Mouse (Mus musculus) midbrain, embryonic 10.5 days (tissue): ENCODE measurements around the gene Plekhs1. TPM values are rescaled to one million over a fixed set of nuclear protein-coding genes. Genes with fewer than 3 reads are reported as not detected.

ENCODE experiments used
- DNase-seq: peaks from one replicate; pipeline ENCODE4 v3.0.0-alpha.2; 2017; ENCODE audit warnings: low spot score
- H3K27ac ChIP-seq: fragments of 300-500 bp; sonication (generic); replicated peaks from 2 replicates; pipeline ENCODE4 v1.5.1; 2016; ENCODE audit warnings: mild to moderate bottlenecking
- H3K27me3 ChIP-seq: fragments of 300-500 bp; sonication (generic); 2 replicates; pipeline ENCODE4 v1.6.1; 2016; ENCODE audit warnings: low read depth, mild to moderate bottlenecking; ENCODE audit not compliant: poor library complexity, severe bottlenecking
- H3K36me3 ChIP-seq: fragments of 300-500 bp; sonication (generic); 2 replicates; pipeline ENCODE4 v1.6.1; 2016; ENCODE audit warnings: mild to moderate bottlenecking, moderate library complexity
- H3K4me1 ChIP-seq: fragments of 300-500 bp; sonication (generic); 2 replicates; pipeline ENCODE4 v1.6.1; 2016
- H3K4me3 ChIP-seq: fragments of 300-500 bp; sonication (generic); 2 replicates; pipeline ENCODE4 v1.5.1; 2016; ENCODE audit warnings: mild to moderate bottlenecking, moderate library complexity
- H3K9me3 ChIP-seq: fragments of 300-500 bp; sonication (generic); replicated peaks from 2 replicates; pipeline ENCODE4 v1.6.1; 2016; ENCODE audit warnings: mild to moderate bottlenecking
- WGBS: fragments of 180-500 bp; shearing (Covaris S2); methylation state at CpG from one replicate; pipeline ENCODE4 v1.1.7; 2016; 5-methylcytosine and 5-hydroxymethylcytosine counted together
- polyA plus RNA-seq: library from polyadenylated mRNA; unstranded; fragments of >200 nt; fragmentation: Nextera tagmentation; extraction: Ambion mirVana; gene quantifications from 2 replicates; pipeline ENCODE4 v1.2.1, GENCODE M21; 2016

Gene Plekhs1
- 0.16 TPM in 1 of 2 replicates, not detected in the other for polyA plus RNA-seq

- no peak within 1 kb of the TSS for H3K4me3 ChIP-seq
- no peak for DNase-seq
- no peaks in the 10 kb centered on the region for H3K9me3 ChIP-seq
- no peak within 1 kb of the TSS for H3K27ac ChIP-seq
- no peaks in the 10 kb centered on the region for H3K36me3 ChIP-seq
- H3K27me3 ChIP-seq, result peaks cover 19% of the 10 kb centered on the region
- H3K4me1 ChIP-seq, result peaks cover 9% of the 10 kb centered on the region
- 68% methylated on average over 10 of the region's 10 CpGs for WGBS
These were observed at the start of gene Plekhs1 for GRCm38 (mm10) chr19:56461522-56462101. Plekhs1 (plus strand) TSS chr19:56461640.

GRCm38 (mm10) chr19:56418404-56418803 lies 43.0 kb upstream of the Plekhs1 start:
- peaks cover 3% of the 10 kb centered on the region; the same call in 1 of the 2 replicates for H3K4me1 ChIP-seq
- H3K27me3 ChIP-seq, result no peaks in the 10 kb centered on the region
- H3K36me3 ChIP-seq, result no peaks in the 10 kb centered on the region
- no peak overlapping the region for H3K4me3 ChIP-seq
- DNase-seq, result no peak
- no peaks in the 10 kb centered on the region for H3K9me3 ChIP-seq
- 94% methylated on average over 4 of the region's 4 CpGs for WGBS
- no peak overlapping the region for H3K27ac ChIP-seq

GRCm38 (mm10) chr19:56419452-56419851 lies 42.0 kb upstream of the Plekhs1 start:
- WGBS, result 73% methylated on average over 9 of the region's 9 CpGs
- Histone ChIP-seq H3K36me3 (no peaks in the 10 kb centered on the region), H3K27ac (no peak overlapping the region), H3K4me1 (peaks cover 4% of the 10 kb centered on the region; the same call in 1 of the 2 replicates), H3K9me3 (no peaks in the 10 kb centered on the region), H3K27me3 (no peaks in the 10 kb centered on the region), H3K4me3 (no peak overlapping the region)
- no peak for DNase-seq

GRCm38 (mm10) chr19:56420345-56420744 lies 41.1 kb upstream of the Plekhs1 start:
- peaks cover 7% of the 10 kb centered on the region for H3K4me1 ChIP-seq
- H3K27ac ChIP-seq, result no peak overlapping the region
- H3K9me3 ChIP-seq, result no peaks in the 10 kb centered on the region
- no peaks in the 10 kb centered on the region for H3K36me3 ChIP-seq
- WGBS, result 93% methylated on average over 3 of the region's 3 CpGs
- H3K27me3 ChIP-seq, result 0 out of 2 replicates have a peak, but pooled peaks cover 3% of the 10 kb centered on the region
- DNase-seq, result no peak
- H3K4me3 ChIP-seq, result no peak overlapping the region

- H3K4me3 ChIP-seq, result no peak overlapping the region
- no peaks in the 10 kb centered on the region for H3K9me3 ChIP-seq
- no peak overlapping the region for H3K27ac ChIP-seq
- H3K4me1 ChIP-seq, result peaks cover 18% of the 10 kb centered on the region
- DNase-seq, result peak; percentile 75
- 0 out of 2 replicates have a peak, but pooled peaks cover 3% of the 10 kb centered on the region for H3K27me3 ChIP-seq
- 44% methylated on average over 14 of the region's 14 CpGs for WGBS
- H3K36me3 ChIP-seq, result no peaks in the 10 kb centered on the region
These were observed 38.7 kb upstream of the Plekhs1 start for GRCm38 (mm10) chr19:56422476-56423338.

GRCm38 (mm10) chr19:56423370-56423769 lies 38.1 kb upstream of the Plekhs1 start:
- Histone ChIP-seq H3K27ac (no peak overlapping the region), H3K27me3 (0 out of 2 replicates have a peak, but pooled peaks cover 3% of the 10 kb centered on the region), H3K9me3 (no peaks in the 10 kb centered on the region), H3K4me3 (no peak overlapping the region), H3K4me1 (peaks cover 18% of the 10 kb centered on the region), H3K36me3 (no peaks in the 10 kb centered on the region)
- no peak for DNase-seq
- WGBS, result 73% methylated on average over 12 of the region's 12 CpGs

- Histone ChIP-seq H3K27me3 (0 out of 2 replicates have a peak, but pooled peaks cover 3% of the 10 kb centered on the region), H3K27ac (no peak overlapping the region), H3K36me3 (no peaks in the 10 kb centered on the region), H3K4me3 (no peak overlapping the region), H3K4me1 (peaks cover 18% of the 10 kb centered on the region), H3K9me3 (no peaks in the 10 kb centered on the region)
- DNase-seq, result no peak
- 90% methylated on average over 17 of the region's 17 CpGs for WGBS
These were observed 36.6 kb upstream of the Plekhs1 start for GRCm38 (mm10) chr19:56424606-56425395.

- Histone ChIP-seq H3K27ac (peak overlapping the region; percentile 33; the same call in 1 of the 2 replicates), H3K36me3 (no peaks in the 10 kb centered on the region), H3K4me1 (peaks cover 18% of the 10 kb centered on the region), H3K27me3 (0 out of 2 replicates have a peak, but pooled peaks cover 3% of the 10 kb centered on the region), H3K4me3 (no peak overlapping the region), H3K9me3 (no peaks in the 10 kb centered on the region)
- 66% methylated on average over 9 of the region's 9 CpGs for WGBS
- no peak for DNase-seq
These were observed 35.9 kb upstream of the Plekhs1 start for GRCm38 (mm10) chr19:56425492-56425891.

- Histone ChIP-seq H3K36me3 (no peaks in the 10 kb centered on the region), H3K4me1 (peaks cover 11% of the 10 kb centered on the region; the same call in 1 of the 2 replicates), H3K4me3 (no peak overlapping the region), H3K27me3 (no peaks in the 10 kb centered on the region), H3K9me3 (no peaks in the 10 kb centered on the region), H3K27ac (no peak overlapping the region)
- DNase-seq, result no peak
- WGBS, result 78% methylated on average over 8 of the region's 8 CpGs
These were observed 31.1 kb upstream of the Plekhs1 start for GRCm38 (mm10) chr19:56430369-56430768.

- no peak for DNase-seq
- Histone ChIP-seq H3K27me3 (no peaks in the 10 kb centered on the region), H3K36me3 (no peaks in the 10 kb centered on the region), H3K4me3 (no peak overlapping the region), H3K27ac (no peak overlapping the region), H3K9me3 (no peaks in the 10 kb centered on the region), H3K4me1 (no peaks in the 10 kb centered on the region)
- 77% methylated on average over 10 of the region's 10 CpGs for WGBS
These were observed 28.7 kb upstream of the Plekhs1 start for GRCm38 (mm10) chr19:56432706-56433105.

- H3K4me3 ChIP-seq, result no peak overlapping the region
- H3K36me3 ChIP-seq, result no peaks in the 10 kb centered on the region
- H3K27ac ChIP-seq, result no peak overlapping the region
- no peaks in the 10 kb centered on the region for H3K9me3 ChIP-seq
- H3K27me3 ChIP-seq, result no peaks in the 10 kb centered on the region
- 93% methylated on average over 7 of the region's 7 CpGs for WGBS
- no peak for DNase-seq
- no peaks in the 10 kb centered on the region for H3K4me1 ChIP-seq
These were observed 27.9 kb upstream of the Plekhs1 start for GRCm38 (mm10) chr19:56433581-56433980.

- Histone ChIP-seq H3K4me1 (no peaks in the 10 kb centered on the region), H3K27ac (no peak overlapping the region), H3K36me3 (no peaks in the 10 kb centered on the region), H3K4me3 (no peak overlapping the region), H3K9me3 (no peaks in the 10 kb centered on the region), H3K27me3 (no peaks in the 10 kb centered on the region)
- DNase-seq, result no peak
- 89% methylated on average over 13 of the region's 13 CpGs for WGBS
These were observed 25.1 kb upstream of the Plekhs1 start for GRCm38 (mm10) chr19:56436380-56436779.
